Mouse (Mus musculus): ENCODE data around the gene Ndst2. TPM values are rescaled to one million over a fixed set of nuclear protein-coding genes. Genes with fewer than 3 reads are reported as not detected.

Ndst2 gene
- polyA plus RNA-seq, 1 experiment from 2014 or later = 18.2 TPM

- Histone ChIP-seq H3K36me3 (ENCODE audit: insufficient read depth, low read length) (peaks cover 17% of the 10 kb centered on the region), H3K4me3 (replicated peaks; ENCODE audit: low read depth, low read length) (no peak overlapping the region), H3K27ac (no peak overlapping the region), H3K9ac (ENCODE audit: low read depth, low read length) (no peak overlapping the region), H3K4me1 (replicated peaks; ENCODE audit: insufficient read depth, low read length) (no peaks in the 10 kb centered on the region), H3K27me3 (ENCODE audit: insufficient read depth, low read length) (no peaks in the 10 kb centered on the region), H3K4me2 (ENCODE audit: low read length) (no peak overlapping the region), H3K9me3 (replicated peaks; ENCODE audit: low read length) (no peaks in the 10 kb centered on the region)
- ATAC-seq (replicated peaks; ENCODE audit: low FRiP score, low read depth) (no peak), DNase-seq (ENCODE audit: low spot score) (no peak)
- TF ChIP-seq CTCF (IDR thresholded peaks at IDR 0.05; ENCODE audit: low read depth) = no peak
- 62% methylated on average over 4 of the region's 4 CpGs for WGBS
Observed at GRCm38 (mm10) chr14:20748388-20748787, 14.0 kb upstream of the Ndst2 start.

- TF ChIP-seq CTCF (IDR thresholded peaks at IDR 0.05; ENCODE audit: low read depth) = peak; percentile 45
- Histone ChIP-seq H3K4me1 (replicated peaks; ENCODE audit: insufficient read depth, low read length) (no peaks in the 10 kb centered on the region), H3K27me3 (ENCODE audit: insufficient read depth, low read length) (no peaks in the 10 kb centered on the region), H3K9me3 (replicated peaks; ENCODE audit: low read length) (no peaks in the 10 kb centered on the region), H3K27ac (no peak overlapping the region), H3K36me3 (ENCODE audit: insufficient read depth, low read length) (peaks cover 24% of the 10 kb centered on the region), H3K4me3 (replicated peaks; ENCODE audit: low read depth, low read length) (no peak overlapping the region), H3K4me2 (ENCODE audit: low read length) (no peak overlapping the region), H3K9ac (ENCODE audit: low read depth, low read length) (no peak overlapping the region)
- WGBS = 75% methylated on average over 3 of the region's 3 CpGs
- DNase-seq (ENCODE audit: low spot score) (no peak), ATAC-seq (replicated peaks; ENCODE audit: low FRiP score, low read depth) (no peak)
Observed at GRCm38 (mm10) chr14:20746935-20747334, 12.6 kb upstream of the Ndst2 start.

GRCm38 (mm10) chr14:20743614-20744013 is 9.3 kb upstream of the Ndst2 start:
- no peak for ATAC-seq (replicated peaks; ENCODE audit: low FRiP score, low read depth)
- peaks cover 43% of the 10 kb centered on the region for H3K36me3 ChIP-seq (ENCODE audit: insufficient read depth, low read length)

GRCm38 (mm10) chr14:20741301-20741700 is 6.9 kb upstream of the Ndst2 start:
- DNase-seq (ENCODE audit: low spot score) = no peak
- Histone ChIP-seq H3K9me3 (replicated peaks; ENCODE audit: low read length) (no peaks in the 10 kb centered on the region), H3K4me3 (replicated peaks; ENCODE audit: low read depth, low read length) (no peak overlapping the region), H3K4me1 (replicated peaks; ENCODE audit: insufficient read depth, low read length) (no peaks in the 10 kb centered on the region), H3K4me2 (ENCODE audit: low read length) (no peak overlapping the region), H3K9ac (ENCODE audit: low read depth, low read length) (0 out of 2 replicates have a peak overlapping the region, but pooled peaks have one; percentile 13), H3K36me3 (ENCODE audit: insufficient read depth, low read length) (peaks cover 45% of the 10 kb centered on the region), H3K27ac (no peak overlapping the region), H3K27me3 (ENCODE audit: insufficient read depth, low read length) (no peaks in the 10 kb centered on the region)
- 65% methylated on average over 9 of the region's 9 CpGs for WGBS
- TF ChIP-seq CTCF (IDR thresholded peaks at IDR 0.05; ENCODE audit: low read depth) = no peak
- no peak for ATAC-seq (replicated peaks; ENCODE audit: low FRiP score, low read depth)

More at GRCm38 (mm10) chr14:20743614-20744013, 9.3 kb upstream of the Ndst2 start:
- 68% methylated on average over 3 of the region's 3 CpGs for WGBS
- Histone ChIP-seq H3K27me3 (ENCODE audit: insufficient read depth, low read length) (no peaks in the 10 kb centered on the region), H3K4me3 (replicated peaks; ENCODE audit: low read depth, low read length) (no peak overlapping the region), H3K4me2 (ENCODE audit: low read length) (no peak overlapping the region), H3K27ac (no peak overlapping the region), H3K9ac (ENCODE audit: low read depth, low read length) (no peak overlapping the region), H3K9me3 (replicated peaks; ENCODE audit: low read length) (no peaks in the 10 kb centered on the region), H3K4me1 (replicated peaks; ENCODE audit: insufficient read depth, low read length) (no peaks in the 10 kb centered on the region)
- TF ChIP-seq CTCF (IDR thresholded peaks at IDR 0.05; ENCODE audit: low read depth) = no peak
- no peak for DNase-seq (ENCODE audit: low spot score)

- WGBS = 86% methylated on average over 8 of the region's 8 CpGs
- peaks cover 34% of the 10 kb centered on the region for H3K36me3 ChIP-seq (ENCODE audit: insufficient read depth, low read length)
- ATAC-seq (replicated peaks; ENCODE audit: low FRiP score, low read depth) = no peak
Observed at GRCm38 (mm10) chr14:20738511-20738910, 4.1 kb upstream of the Ndst2 start.

GRCm38 (mm10) chr14:20737306-20737705 is 2.9 kb upstream of the Ndst2 start:
- peak; percentile 85 for TF ChIP-seq CTCF (IDR thresholded peaks at IDR 0.05; ENCODE audit: low read depth)
- no peak overlapping the region for H3K9ac ChIP-seq (ENCODE audit: low read depth, low read length)
- ATAC-seq (replicated peaks; ENCODE audit: low FRiP score, low read depth) (peak; percentile 27; the same call in 1 of the 2 replicates), DNase-seq (ENCODE audit: low spot score) (peak; percentile 75)
- H3K9me3 ChIP-seq (replicated peaks; ENCODE audit: low read length) = no peaks in the 10 kb centered on the region
- H3K4me2 ChIP-seq (ENCODE audit: low read length) = no peak overlapping the region
- H3K4me3 ChIP-seq (replicated peaks; ENCODE audit: low read depth, low read length) = no peak overlapping the region
- peaks cover 29% of the 10 kb centered on the region for H3K36me3 ChIP-seq (ENCODE audit: insufficient read depth, low read length)
- no peak overlapping the region for H3K27ac ChIP-seq
- H3K27me3 ChIP-seq (ENCODE audit: insufficient read depth, low read length) = no peaks in the 10 kb centered on the region
- 40% methylated on average over 14 of the region's 14 CpGs for WGBS
- H3K4me1 ChIP-seq (replicated peaks; ENCODE audit: insufficient read depth, low read length) = no peaks in the 10 kb centered on the region; the same call in 1 of the 2 replicates

More at GRCm38 (mm10) chr14:20738511-20738910, 4.1 kb upstream of the Ndst2 start:
- Histone ChIP-seq H3K27me3 (ENCODE audit: insufficient read depth, low read length) (no peaks in the 10 kb centered on the region), H3K4me2 (ENCODE audit: low read length) (no peak overlapping the region), H3K4me3 (replicated peaks; ENCODE audit: low read depth, low read length) (no peak overlapping the region), H3K27ac (no peak overlapping the region), H3K9me3 (replicated peaks; ENCODE audit: low read length) (no peaks in the 10 kb centered on the region), H3K4me1 (replicated peaks; ENCODE audit: insufficient read depth, low read length) (no peaks in the 10 kb centered on the region; the same call in 1 of the 2 replicates), H3K9ac (ENCODE audit: low read depth, low read length) (no peak overlapping the region)
- no peak for TF ChIP-seq CTCF (IDR thresholded peaks at IDR 0.05; ENCODE audit: low read depth)
- DNase-seq (ENCODE audit: low spot score) = no peak

- TF ChIP-seq CTCF (IDR thresholded peaks at IDR 0.05; ENCODE audit: low read depth) = no peak
- WGBS = 80% methylated on average over 13 of the region's 13 CpGs
- H3K4me1 ChIP-seq (replicated peaks; ENCODE audit: insufficient read depth, low read length) = no peaks in the 10 kb centered on the region; the same call in 1 of the 2 replicates
- peaks cover 21% of the 10 kb centered on the region for H3K36me3 ChIP-seq (ENCODE audit: insufficient read depth, low read length)
- ATAC-seq (replicated peaks; ENCODE audit: low FRiP score, low read depth) (no peak), DNase-seq (ENCODE audit: low spot score) (no peak)
- H3K27me3 ChIP-seq (ENCODE audit: insufficient read depth, low read length) = no peaks in the 10 kb centered on the region
- no peak overlapping the region for H3K27ac ChIP-seq
- H3K9ac ChIP-seq (ENCODE audit: low read depth, low read length) = no peak overlapping the region
- no peaks in the 10 kb centered on the region for H3K9me3 ChIP-seq (replicated peaks; ENCODE audit: low read length)
- H3K4me2 ChIP-seq (ENCODE audit: low read length) = no peak overlapping the region
- no peak overlapping the region for H3K4me3 ChIP-seq (replicated peaks; ENCODE audit: low read depth, low read length)
Observed at GRCm38 (mm10) chr14:20735892-20736390, 1.6 kb upstream of the Ndst2 start.

Data from kidney, postnatal 0 days (tissue).